Mouse (Mus musculus) heart, postnatal 0 days (tissue): ENCODE measurements at regions not wholly inside any gene's neighbourhood (a gene's known extent, or its start where the extent isn't known, plus 50 kb on each side); places are given as distances from the start of the nearest gene placed in this dataset.

Experiments
- ATAC-seq: fragments of 200-750 bp; cut with Nextera tagmentation; 2 replicates; pipeline ENCODE4 v1.8.0; 2017; ENCODE audit warnings: low read depth, moderate number of reproducible peaks, moderate library complexity; ENCODE audit not compliant: insufficient read depth
- DNase-seq: peaks from one replicate; pipeline ENCODE4 v3.0.0-alpha.2; 2016; ENCODE audit warnings: low spot score
- H3K27ac ChIP-seq: fragments of 300-500 bp; sonication (generic); 2 replicates; pipeline ENCODE4 v1.5.1; 2014; ENCODE audit warnings: low read depth, mild to moderate bottlenecking
- H3K27me3 ChIP-seq: fragments of 300-500 bp; sonication (generic); 2 replicates; pipeline ENCODE4 v1.6.1; 2014; ENCODE audit warnings: low read length, mixed read lengths; ENCODE audit not compliant: control insufficient read depth, insufficient read depth
- H3K36me3 ChIP-seq: fragments of 300-500 bp; sonication (generic); replicated peaks from 2 replicates; pipeline ENCODE4 v1.6.1; 2014; ENCODE audit warnings: low read length, mixed read lengths; ENCODE audit not compliant: control insufficient read depth, insufficient read depth
- H3K4me1 ChIP-seq: fragments of 300-500 bp; sonication (generic); 2 replicates; pipeline ENCODE4 v1.6.1; 2014; ENCODE audit warnings: antibody characterized with exemption; ENCODE audit not compliant: control insufficient read depth, insufficient read depth
- H3K4me2 ChIP-seq: fragments of 300-500 bp; sonication (generic); 2 replicates; pipeline ENCODE4 v1.6.1; 2014; ENCODE audit warnings: low read depth, mild to moderate bottlenecking, low read length, moderate library complexity
- H3K4me3 ChIP-seq: fragments of 300-500 bp; sonication (generic); 2 replicates; pipeline ENCODE4 v1.5.1; 2014; ENCODE audit warnings: low read depth, low read length
- H3K9ac ChIP-seq: fragments of 300-500 bp; sonication (generic); replicated peaks from 2 replicates; pipeline ENCODE4 v1.6.1; 2014; ENCODE audit warnings: low read depth, low read length, mixed read lengths
- H3K9me3 ChIP-seq: fragments of 300-500 bp; sonication (generic); replicated peaks from 2 replicates; pipeline ENCODE4 v1.6.1; 2016; ENCODE audit warnings: low read length; ENCODE audit not compliant: control insufficient read depth
- CTCF ChIP-seq: IDR thresholded peaks from 2 replicates; pipeline ENCODE4 v1.5.1; 2016; ENCODE audit warnings: antibody characterized with exemption, control low read depth, low read depth
- EP300 ChIP-seq: IDR thresholded peaks from 2 replicates; pipeline ENCODE4 v1.6.1; 2016; ENCODE audit warnings: antibody characterized with exemption, low read depth
- WGBS: fragments of 180-500 bp; shearing (Covaris S2); extraction: QIAGEN DNeasy Blood & Tissue Kit; methylation state at CpG from one replicate; pipeline ENCODE4 v1.1.7; 2014; 5-methylcytosine and 5-hydroxymethylcytosine counted together

DNA sequence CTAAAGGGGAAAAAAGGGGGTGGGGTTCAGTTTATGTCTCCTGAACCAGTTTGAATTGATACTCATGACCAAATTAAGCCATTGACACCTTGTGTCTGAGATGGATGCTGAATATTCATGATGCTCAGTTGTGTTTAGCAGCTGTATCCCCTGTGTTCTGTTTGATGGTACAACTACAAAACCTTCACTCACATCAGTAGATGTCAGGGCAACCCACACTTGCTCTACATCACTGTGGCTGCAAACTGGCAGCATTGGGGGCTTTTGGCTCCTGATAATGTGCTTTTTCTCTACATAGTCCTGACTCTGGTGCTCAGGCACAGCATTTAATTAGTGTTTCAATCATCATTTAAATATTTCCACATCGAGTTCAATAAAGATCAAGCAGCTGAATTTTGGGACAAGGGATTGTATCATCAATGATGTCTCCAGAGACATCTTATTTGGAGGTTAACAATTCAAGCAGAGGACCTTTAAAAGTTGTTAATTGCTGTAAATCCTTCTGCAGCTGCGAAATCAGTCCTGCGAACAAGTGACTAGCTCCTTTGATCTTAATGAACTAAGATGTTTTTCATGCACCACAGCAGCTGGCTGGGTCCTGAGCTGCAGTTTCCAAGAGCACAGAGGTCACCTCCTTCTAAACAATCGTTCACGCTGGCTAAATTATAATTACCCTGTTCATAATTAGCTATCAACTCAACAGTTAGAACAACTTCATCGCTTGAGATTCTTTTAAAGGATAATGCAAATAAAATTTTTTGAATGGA, 136.4 kb upstream of the Gm4737 start:
- TF ChIP-seq CTCF: no peak
- TF ChIP-seq EP300: no peak
- Histone ChIP-seq H3K27ac (no peak overlapping the region), H3K9ac (no peak overlapping the region), H3K4me1 (no peaks in the 10 kb centered on the region), H3K4me2 (no peak overlapping the region), H3K27me3 (no peaks in the 10 kb centered on the region), H3K4me3 (no peak overlapping the region), H3K36me3 (no peaks in the 10 kb centered on the region), H3K9me3 (no peaks in the 10 kb centered on the region)
- ATAC-seq (no peak), DNase-seq (no peak)
- 85% methylated on average over 6 of the region's 6 CpGs for WGBS

DNA sequence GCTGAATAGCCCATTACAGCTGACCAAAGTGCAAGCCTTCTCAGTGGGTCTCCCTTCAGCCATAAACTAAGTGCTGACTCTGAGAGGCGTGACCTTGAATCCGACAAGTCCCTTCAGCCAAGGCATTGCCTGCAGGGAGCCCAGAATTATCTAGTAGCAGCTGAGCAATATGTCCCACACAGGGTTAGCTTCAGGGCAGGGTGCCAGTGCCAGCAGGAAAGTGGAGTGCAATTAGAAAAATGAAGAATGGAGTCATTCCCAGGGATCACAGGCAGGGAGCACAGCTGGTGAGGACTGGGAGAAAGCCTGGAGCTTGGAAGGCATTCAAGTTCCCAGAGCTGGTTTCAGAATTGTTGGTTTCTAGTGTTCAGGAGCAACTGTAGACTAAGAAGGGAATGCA, 135.3 kb upstream of the Gm4737 start:
- Histone ChIP-seq H3K27ac (peak overlapping the region; percentile 59), H3K4me1 (no peaks in the 10 kb centered on the region), H3K9me3 (no peaks in the 10 kb centered on the region), H3K4me3 (no peak overlapping the region), H3K9ac (no peak overlapping the region), H3K36me3 (no peaks in the 10 kb centered on the region), H3K27me3 (no peaks in the 10 kb centered on the region), H3K4me2 (no peak overlapping the region)
- peak; percentile 93 for ATAC-seq
- TF ChIP-seq CTCF: no peak; the same call in 1 of the 2 replicates
- TF ChIP-seq EP300: no peak
- peak; percentile 77 for DNase-seq
- WGBS: 25% methylated on average over 2 of the region's 2 CpGs

DNA sequence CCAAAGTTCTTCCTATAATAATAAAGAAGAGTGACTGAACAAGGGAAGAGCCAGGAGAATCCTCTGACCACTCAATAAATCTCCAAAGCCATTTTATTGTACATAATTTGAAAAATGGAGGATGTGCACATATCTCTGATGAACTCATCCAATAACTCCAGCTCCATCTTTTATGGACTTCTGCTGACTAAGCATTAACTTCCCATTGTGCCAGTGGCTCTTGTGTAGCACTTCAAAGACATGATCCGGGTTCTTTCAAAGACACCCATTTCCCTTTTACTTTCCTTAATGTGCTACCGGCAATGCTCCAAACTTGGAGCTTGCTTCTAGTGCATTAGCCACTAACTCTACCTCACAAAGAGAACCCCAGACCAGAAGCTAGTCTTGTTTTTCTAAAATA, 112.7 kb upstream of the Gm4737 start:
- ATAC-seq (no peak), DNase-seq (no peak)
- TF ChIP-seq EP300 (no peak), CTCF (no peak)
- Histone ChIP-seq H3K4me1 (no peaks in the 10 kb centered on the region), H3K27ac (no peak overlapping the region), H3K4me2 (no peak overlapping the region), H3K9me3 (no peaks in the 10 kb centered on the region), H3K9ac (no peak overlapping the region), H3K27me3 (no peaks in the 10 kb centered on the region), H3K4me3 (no peak overlapping the region), H3K36me3 (no peaks in the 10 kb centered on the region)
- 93% methylated on average over 2 of the region's 2 CpGs for WGBS

DNA sequence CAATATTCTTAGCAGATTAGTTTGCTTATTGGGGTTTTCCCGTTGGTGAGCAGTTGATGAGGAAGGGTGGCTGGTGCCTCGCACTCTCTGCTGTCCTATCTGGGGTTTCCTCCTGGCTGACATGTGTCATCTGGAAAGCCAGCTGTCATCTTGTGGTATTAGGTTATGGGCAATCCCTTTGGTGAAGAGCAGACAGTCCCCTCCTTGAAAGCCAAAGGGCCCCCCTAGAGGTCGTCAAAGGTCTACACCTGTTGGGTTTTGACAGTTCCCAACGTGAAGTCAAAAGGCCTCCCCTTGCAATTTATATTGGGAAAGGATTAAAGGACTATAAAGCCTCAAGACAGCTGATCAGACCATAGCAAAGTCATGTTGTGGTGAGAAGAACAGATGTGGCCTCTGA, 96.8 kb upstream of the Gm4737 start:
- Histone ChIP-seq H3K4me1 (no peaks in the 10 kb centered on the region), H3K9ac (no peak overlapping the region), H3K36me3 (no peaks in the 10 kb centered on the region), H3K27me3 (no peaks in the 10 kb centered on the region), H3K27ac (no peak overlapping the region), H3K4me2 (no peak overlapping the region), H3K4me3 (no peak overlapping the region), H3K9me3 (no peaks in the 10 kb centered on the region)
- no peak for DNase-seq
- 72% methylated on average over 4 of the region's 4 CpGs for whole genome bisulfite sequencing
- ATAC-seq: no peak
- TF ChIP-seq CTCF (no peak), EP300 (no peak)

DNA sequence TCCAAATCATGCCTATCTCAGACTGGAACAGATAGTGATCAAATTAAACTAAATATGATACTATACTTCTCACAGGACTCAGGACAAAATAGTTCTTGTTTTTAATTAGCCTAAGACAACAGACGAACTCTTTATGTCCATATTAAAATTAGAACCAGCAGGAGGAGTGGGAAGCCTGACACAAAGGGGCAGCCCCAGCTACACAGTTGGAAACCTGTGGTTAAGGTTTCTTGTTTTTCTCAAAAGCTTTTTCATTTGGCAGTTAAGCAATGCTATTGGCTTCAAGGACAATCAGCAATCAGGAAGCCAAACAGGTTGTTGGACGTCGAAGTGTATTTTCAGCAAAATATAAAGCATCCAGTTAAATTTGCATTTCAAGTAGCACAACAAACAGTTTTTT, 96.1 kb upstream of the Gm4737 start:
- H3K4me2 ChIP-seq: no peak overlapping the region
- no peak overlapping the region for H3K27ac ChIP-seq
- DNase-seq (no peak), ATAC-seq (no peak)
- H3K9ac ChIP-seq: no peak overlapping the region
- no peaks in the 10 kb centered on the region for H3K4me1 ChIP-seq
- no peaks in the 10 kb centered on the region for H3K27me3 ChIP-seq
- H3K9me3 ChIP-seq: no peaks in the 10 kb centered on the region
- 69% methylated on average over 3 of the region's 3 CpGs for WGBS
- H3K36me3 ChIP-seq: no peaks in the 10 kb centered on the region
- TF ChIP-seq EP300: no peak
- no peak for TF ChIP-seq CTCF
- H3K4me3 ChIP-seq: no peak overlapping the region

DNA sequence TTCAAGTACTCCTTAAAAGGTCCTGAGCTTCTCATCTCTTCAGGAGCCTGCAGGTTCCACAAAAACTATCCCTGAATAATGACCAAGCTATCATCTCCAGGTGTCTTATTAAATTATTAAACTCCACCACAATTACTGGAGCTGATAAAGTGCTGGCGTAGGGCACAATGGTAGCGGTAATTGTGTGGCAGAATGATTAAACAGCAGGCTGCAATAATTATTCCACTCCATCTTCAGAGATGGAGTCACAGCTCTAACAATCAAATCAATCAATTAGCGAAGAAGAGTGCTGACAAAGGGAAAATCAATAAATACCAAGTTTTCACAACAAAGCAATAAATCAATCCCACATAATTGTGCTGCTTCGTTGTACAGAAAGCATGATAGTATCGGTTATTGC, 90.7 kb upstream of the Gm4737 start:
- 82% methylated on average over 5 of the region's 5 CpGs for WGBS
- no peak overlapping the region for H3K4me2 ChIP-seq
- no peak for DNase-seq
- no peak overlapping the region for H3K9ac ChIP-seq
- TF ChIP-seq CTCF (no peak), EP300 (no peak)
- no peak overlapping the region for H3K27ac ChIP-seq
- no peaks in the 10 kb centered on the region for H3K9me3 ChIP-seq
- H3K4me1 ChIP-seq: no peaks in the 10 kb centered on the region
- no peaks in the 10 kb centered on the region for H3K36me3 ChIP-seq
- ATAC-seq: no peak
- H3K27me3 ChIP-seq: no peaks in the 10 kb centered on the region
- H3K4me3 ChIP-seq: no peak overlapping the region
